Mouse (Mus musculus) urinary bladder, postnatal 14 days (tissue): ENCODE measurements at regions not wholly inside any gene's neighbourhood (a gene's known extent, or its start where the extent isn't known, plus 50 kb on each side); places are given as distances from the start of the nearest gene placed in this dataset.

ENCODE experiments used
- DNase-seq: peaks from one replicate; pipeline ENCODE4 v3.0.0; 2021; ENCODE audit warnings: low spot score

DNA sequence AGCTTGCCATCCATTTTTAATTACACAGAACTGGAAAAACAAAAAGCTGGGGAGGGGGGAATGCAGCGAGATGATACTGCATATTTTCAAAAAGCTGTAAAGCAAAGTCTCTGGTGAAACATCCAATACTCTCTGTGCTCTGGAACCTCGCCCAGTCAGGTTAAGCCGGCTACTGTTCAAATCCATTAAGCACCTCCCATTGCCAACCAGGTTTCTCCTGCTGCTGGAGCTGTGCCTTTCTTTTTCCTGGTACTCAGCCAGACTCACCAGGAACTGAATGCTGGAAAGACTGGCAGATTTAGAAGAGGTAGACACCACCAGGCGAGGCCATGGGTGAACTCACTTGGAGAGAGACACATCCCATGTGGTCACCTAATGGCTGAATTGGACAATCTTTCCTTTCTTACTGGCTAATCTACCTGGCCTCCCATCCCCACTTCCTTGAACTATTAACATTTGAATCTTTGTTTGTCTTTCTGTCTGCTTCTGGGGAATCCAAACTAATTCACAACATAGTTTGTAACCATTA is 1250.8 kb upstream of the Jmjd1c start:
- peak; percentile 2 for DNase-seq

DNA sequence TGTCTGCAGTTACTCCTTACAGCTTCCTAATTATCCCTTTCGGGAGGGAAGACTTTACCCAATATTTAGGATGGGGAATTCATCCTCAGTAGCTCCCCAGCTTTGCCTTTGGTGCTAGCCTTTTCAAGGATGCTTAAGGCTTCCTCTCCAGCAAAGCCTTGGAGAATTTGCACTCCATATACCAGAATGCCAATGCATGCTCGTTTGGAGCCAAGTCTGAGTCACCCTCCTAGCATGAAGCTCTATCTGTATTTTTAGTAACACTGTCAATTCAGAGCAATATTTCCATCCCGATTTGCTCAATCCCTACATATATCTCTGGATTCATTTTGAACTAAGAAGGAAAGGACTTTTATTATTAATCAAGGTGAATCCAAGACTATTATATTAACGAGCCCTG is 1249.8 kb upstream of the Jmjd1c start:
- DNase-seq, result no peak

DNA sequence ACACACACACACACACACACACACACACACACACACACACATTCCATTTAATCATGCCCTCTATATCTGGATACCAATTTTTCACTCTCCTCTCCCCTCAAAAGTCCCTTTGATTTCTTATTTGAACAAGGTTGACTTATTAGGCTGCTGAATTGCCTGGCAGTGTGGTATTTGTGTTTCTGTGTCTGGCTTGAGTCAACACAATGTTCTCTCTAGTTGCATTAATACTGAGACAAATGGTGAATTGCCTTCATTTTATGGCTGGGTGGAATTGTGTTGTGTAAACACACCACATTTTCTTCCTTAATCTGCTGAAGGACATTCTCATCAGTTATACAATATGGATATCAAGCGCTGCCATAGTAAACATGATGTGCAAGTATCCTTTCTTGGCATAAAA is 1248.3 kb upstream of the Jmjd1c start:
- DNase-seq, result no peak

DNA sequence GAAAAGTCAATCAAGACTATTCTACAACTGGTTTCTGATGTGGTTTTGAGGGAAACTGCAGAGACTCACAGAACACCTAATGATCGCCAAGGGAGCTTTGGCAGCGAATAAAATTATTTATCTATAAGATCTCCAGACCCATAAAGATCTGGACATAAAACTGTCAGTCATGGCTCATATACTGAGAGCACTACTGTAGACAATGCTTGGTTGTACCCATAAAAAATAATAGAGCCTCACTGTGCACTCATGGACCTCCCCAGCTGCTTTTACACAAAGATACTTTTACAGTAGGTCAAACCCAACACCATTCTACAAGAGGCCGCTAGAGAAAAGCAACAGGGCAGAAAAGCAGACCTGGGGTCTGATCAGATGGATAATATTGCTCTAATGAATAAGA is 1206.0 kb upstream of the Jmjd1c start:
- no peak for DNase-seq

DNA sequence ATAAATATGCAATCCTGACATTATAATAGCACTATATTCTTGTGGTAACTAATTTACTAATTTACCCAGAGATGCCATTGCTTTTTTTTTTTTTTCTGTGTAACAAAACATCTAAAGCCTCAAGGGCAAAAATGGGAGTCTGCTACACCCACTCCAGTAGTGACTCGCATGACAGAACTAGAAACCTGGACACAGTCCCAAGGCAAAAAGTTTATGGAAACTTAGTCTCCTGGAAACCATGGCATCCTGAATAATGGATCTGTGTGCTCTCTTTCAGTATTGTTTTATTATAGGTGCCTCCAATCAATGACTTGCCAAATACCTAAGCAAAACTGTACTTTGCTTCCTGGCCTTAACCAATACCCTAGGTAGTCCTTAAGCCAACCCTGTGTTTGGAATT is 1188.4 kb upstream of the Jmjd1c start:
- no peak for DNase-seq

DNA sequence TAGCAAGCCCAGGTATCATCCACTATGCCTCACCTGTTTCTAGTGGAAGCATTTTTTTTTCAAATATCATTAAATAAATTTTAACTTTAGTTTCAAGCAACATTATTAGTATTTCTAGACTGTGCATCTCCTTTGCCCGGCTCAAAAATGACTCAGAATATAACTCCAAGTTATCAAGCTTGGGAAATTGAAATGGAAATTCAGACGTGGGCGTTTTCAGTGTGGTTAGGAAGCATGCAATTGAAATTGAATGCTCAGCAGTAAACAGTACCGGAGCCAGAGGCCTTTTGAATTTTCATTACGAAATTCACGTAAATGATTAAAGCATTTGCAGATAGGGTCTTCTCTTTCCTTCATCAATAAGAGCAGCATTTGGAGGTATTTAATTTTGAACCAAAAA is 1183.4 kb upstream of the Jmjd1c start:
- no peak for DNase-seq

DNA sequence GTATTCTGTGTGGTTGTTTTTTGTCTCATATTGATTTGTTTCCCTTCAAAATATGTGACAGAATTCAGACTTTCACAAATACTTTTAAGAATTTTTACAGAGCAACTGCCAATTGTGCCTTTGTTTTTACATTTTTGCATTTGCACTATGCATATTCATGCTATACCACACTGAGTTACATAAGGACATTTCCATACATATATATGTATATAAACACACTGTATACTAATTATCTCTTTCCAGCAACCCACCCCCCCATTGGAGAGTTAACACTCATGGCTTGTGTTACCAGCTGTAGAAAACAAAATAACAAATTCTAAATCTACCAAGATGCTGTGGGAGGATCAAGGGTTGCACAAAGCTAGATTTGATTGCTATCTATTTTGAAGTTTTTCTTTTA is 1163.8 kb upstream of the Jmjd1c start:
- DNase-seq, result no peak

DNA sequence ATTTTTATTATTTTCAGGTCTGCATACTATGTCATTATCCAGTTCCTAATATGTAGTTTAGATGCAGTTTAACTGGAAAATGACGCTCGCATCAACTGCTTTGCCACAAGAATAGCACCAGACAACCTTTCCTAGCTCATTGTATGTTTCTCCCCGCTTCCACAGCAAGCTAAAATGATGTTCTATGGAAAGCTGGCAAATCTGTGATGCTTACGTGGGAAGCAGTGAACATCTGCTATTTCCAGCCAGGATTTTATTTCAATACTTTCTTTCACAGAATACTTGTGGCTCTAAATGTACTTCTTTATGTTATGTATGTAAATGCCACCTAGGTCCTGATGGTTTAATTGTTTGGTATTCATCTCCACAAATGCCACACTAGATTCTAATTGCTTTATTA is 1147.3 kb upstream of the Jmjd1c start:
- DNase-seq, result no peak

DNA sequence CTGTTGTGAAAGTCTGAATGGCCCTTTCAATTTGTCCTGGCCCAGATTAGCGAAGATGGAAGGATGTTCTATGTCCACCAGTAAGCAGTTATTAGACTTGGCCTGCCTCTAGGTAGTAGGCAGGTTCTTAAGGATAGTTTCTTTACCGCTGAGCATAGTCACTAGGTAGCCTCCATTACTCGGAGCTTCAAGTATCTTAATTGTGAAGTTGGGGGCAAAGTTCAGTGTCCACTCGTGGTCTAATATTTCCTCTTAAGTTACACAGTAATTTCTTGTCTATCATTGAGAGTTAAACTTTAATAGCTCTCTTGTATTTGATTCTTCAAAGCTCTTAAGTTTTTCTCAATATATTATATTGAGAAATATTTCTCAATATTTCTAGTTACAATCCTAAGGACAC is 1133.5 kb upstream of the Jmjd1c start:
- no peak for DNase-seq

DNA sequence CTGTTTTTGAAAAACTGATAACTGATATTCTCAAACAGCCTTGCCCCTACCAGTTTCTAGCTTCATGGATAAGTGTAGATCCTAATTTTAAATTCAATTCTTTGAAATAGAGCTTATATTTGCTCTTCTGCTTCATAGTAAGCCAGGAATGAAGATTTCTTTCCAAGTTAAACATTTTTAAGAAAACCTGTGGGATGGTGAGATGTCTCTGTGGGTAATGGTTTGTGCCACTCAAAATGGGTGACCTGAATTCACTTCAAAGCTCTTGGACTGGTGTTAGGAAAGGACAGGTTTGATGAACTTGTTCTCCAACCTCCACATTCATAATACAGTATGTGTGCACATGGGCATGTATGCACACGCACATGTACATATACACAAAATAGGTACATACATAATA is 1126.2 kb upstream of the Jmjd1c start:
- no peak for DNase-seq
